Mouse (Mus musculus) Muller cell, postnatal 12 days (primary cell): ENCODE measurements around the gene Tmem74b.

Experiments
- DNase-seq: peaks from one replicate; pipeline ENCODE4 v3.0.0-alpha.2; 2015; ENCODE audit errors: inconsistent ontology term

Gene Tmem74b

GRCm38 (mm10) chr2:151701231-151702145 is at the start of gene Tmem74b:
Gene Tmem74b, plus strand, starts transcription at chr2:151702008.
- DNase-seq, result no peak

- no peak for DNase-seq
These were observed 49.8 kb upstream of the Tmem74b start for GRCm38 (mm10) chr2:151652053-151652452.

GRCm38 (mm10) chr2:151668433-151668832 is 33.4 kb upstream of the Tmem74b start, which contains the start of gene Rad21l:
Gene Rad21l, minus strand, starts transcription at chr2:151668533.
- DNase-seq, result no peak

GRCm38 (mm10) chr2:151670026-151670967 is 31.5 kb upstream of the Tmem74b start:
- DNase-seq, result no peak

- DNase-seq, result no peak
These were observed 30.9 kb upstream of the Tmem74b start for GRCm38 (mm10) chr2:151670968-151671329.

- no peak for DNase-seq
These were observed 25.6 kb upstream of the Tmem74b start for GRCm38 (mm10) chr2:151676234-151676633.

GRCm38 (mm10) chr2:151682357-151682756 is 19.5 kb upstream of the Tmem74b start:
- DNase-seq, result peak; percentile 13

- no peak for DNase-seq
These were observed 18.8 kb upstream of the Tmem74b start for GRCm38 (mm10) chr2:151682976-151683375.

- peak; percentile 59 for DNase-seq
These were observed 490 bp downstream of the Tmem74b start for GRCm38 (mm10) chr2:151702146-151702850.

GRCm38 (mm10) chr2:151702851-151703190 is 1.0 kb downstream of the Tmem74b start:
- DNase-seq, result peak; percentile 26

- DNase-seq, result peak; percentile 20
These were observed 10.8 kb downstream of the Tmem74b start for GRCm38 (mm10) chr2:151712647-151713046.

- DNase-seq, result no peak
These were observed 13.7 kb downstream of the Tmem74b start for GRCm38 (mm10) chr2:151715526-151715925.

- DNase-seq, result no peak
These were observed 14.7 kb downstream of the Tmem74b start for GRCm38 (mm10) chr2:151716318-151717055.

GRCm38 (mm10) chr2:151724094-151724493 is 22.3 kb downstream of the Tmem74b start:
- no peak for DNase-seq

GRCm38 (mm10) chr2:151733151-151733865 is 31.5 kb downstream of the Tmem74b start:
- no peak for DNase-seq

GRCm38 (mm10) chr2:151735422-151735821 is 33.6 kb downstream of the Tmem74b start:
- DNase-seq, result no peak

GRCm38 (mm10) chr2:151738460-151738859 is 36.7 kb downstream of the Tmem74b start:
- no peak for DNase-seq

- DNase-seq, result no peak
These were observed 37.3 kb downstream of the Tmem74b start for GRCm38 (mm10) chr2:151739081-151739480.

GRCm38 (mm10) chr2:151739505-151739904 is 37.7 kb downstream of the Tmem74b start:
- DNase-seq, result no peak
